Mouse (Mus musculus) frontal cortex, postnatal 25 days (tissue): ENCODE measurements around the gene Gpr107.

ENCODE experiments used
- DNase-seq, 2 experiments: peaks; one replicate each; pipeline ENCODE4 v3.0.0; 2022; ENCODE audit warnings: low spot score in 2 of 2

Gene Gpr107

GRCm38 (mm10) chr2:31246251-31246971, 94.3 kb downstream of the Gpr107 start:
- peak in 1 of 2 experiments; percentile 47 for DNase-seq

DNA sequence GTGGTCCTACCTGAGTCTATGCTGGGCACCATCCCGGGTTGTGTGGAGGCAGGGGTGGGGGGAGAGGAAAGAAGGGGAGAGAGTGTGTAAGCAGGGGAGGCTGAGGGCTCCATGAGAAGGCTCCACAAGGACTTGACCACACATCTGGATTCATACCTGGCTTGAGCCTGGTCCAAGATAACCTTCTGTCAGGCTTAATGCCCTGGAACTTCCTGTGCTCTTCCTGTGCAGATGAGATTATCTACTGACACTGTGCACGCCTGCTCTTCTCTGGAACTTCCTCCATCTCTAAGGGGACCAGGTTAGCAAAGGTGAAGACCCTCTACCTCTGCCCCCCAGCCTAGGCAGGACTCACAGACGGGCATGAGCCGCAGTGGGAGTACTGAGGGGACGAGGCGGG, 96.7 kb downstream of the Gpr107 start:
- DNase-seq, result no peak

- no peak for DNase-seq
Observed at GRCm38 (mm10) chr2:31252167-31252566, 100.1 kb downstream of the Gpr107 start.

GRCm38 (mm10) chr2:31253463-31253862, 101.3 kb downstream of the Gpr107 start:
- no peak for DNase-seq

GRCm38 (mm10) chr2:31254806-31255205, 102.7 kb downstream of the Gpr107 start:
- DNase-seq, result no peak

DNA sequence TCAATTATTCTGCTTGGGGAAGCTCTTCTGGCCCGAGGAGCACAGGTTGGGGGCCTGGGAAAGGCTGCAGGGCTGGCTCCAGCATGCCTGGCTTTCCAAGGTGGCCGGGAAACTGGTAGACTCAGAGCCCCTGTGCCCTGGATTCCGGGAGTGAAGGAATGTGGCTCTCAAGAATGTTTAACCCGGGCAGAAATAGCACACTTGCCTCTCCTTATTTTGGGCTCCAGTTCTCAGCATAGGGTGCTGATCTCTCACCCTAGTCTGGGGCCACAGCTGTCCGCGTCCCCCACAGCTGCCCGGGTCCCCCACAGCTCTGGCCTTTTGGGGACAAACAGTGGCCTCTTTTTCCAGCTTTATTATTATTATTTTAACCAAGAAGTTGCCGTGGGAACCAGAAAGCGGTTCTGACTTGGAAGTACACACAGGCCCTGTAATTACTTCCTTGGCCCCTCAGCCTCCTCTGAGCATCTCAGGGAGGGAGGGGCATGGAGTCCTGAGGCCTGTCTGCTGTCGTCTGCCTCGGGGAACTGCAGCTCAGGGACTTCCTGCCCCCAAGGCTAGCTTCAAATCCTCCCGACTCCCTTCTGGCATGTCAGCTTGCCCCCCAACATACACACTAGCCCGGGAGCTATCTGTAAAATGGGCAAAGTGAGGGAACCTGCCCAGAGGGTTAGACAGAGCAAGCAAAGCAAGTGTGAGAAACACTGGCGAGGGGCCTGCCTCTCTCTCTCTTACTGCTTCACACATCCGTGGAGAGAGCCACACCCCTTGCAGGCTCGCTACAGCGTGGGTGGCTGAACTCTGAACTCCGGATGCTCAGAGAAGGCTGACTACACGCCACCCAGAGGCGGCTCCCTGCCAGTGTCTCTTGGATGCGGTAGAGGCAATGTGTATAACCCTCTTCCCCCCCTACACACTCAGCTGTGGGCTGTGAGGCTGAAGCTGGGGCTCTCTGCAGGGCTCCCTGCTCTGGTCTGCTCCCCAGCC, 104.1 kb downstream of the Gpr107 start:
- peak in 1 of 2 experiments; percentile 60 for DNase-seq

- DNase-seq, result no peak
Observed at GRCm38 (mm10) chr2:31257096-31257495, 105.0 kb downstream of the Gpr107 start.

- DNase-seq, result peak in 1 of 2 experiments; percentile 54
Observed at GRCm38 (mm10) chr2:31258609-31259366, 106.7 kb downstream of the Gpr107 start.

DNA sequence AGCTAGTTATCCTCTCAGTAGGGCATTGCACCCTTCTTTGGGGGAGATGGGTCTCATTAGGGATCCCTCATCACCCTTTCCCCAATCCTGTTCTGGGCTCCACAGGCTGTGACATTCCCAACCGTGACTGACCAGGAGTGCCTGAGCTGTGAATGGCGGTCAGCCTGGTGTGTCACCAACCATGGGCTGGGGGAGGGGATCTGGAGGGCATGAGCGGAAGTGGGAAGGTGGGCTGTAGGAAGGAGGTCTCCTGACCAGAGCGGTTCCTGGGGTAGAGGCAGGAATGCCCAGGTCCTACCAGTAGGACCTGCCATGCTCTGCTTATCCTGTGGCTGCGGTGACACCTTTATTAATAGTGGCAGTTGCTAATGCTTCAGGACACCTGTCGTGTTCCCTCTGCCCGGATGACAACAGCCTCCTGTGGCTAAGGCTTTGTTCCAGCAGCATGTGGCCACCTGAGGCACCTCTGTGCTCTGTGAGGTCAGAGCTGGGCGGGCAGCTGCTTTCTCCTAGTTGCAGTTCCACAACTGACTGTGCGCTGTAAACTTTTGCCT, 107.3 kb downstream of the Gpr107 start:
- no peak for DNase-seq

- DNase-seq, result no peak
Observed at GRCm38 (mm10) chr2:31260549-31260948, 108.4 kb downstream of the Gpr107 start.

DNA sequence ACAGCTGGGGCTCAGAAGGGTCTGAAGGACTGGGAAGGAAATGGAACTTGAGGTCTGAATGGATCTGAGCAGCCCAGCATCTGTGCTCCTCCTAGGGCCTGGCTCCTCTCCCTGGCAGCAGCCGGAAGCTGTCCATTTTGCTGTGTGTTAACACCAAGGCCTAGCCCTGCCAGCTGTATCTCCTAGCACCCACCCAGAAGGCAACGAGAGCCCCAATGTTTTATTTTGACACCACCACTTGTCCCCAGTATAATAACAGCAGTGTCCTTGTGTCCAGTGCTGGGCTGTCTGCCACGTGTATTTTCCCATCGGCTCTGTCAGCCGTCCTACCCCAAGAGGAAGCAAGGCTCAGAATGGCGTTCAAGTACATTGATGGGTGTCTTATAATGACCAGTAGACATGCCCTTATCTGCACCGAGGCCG, 110.9 kb downstream of the Gpr107 start:
- DNase-seq, result no peak

DNA sequence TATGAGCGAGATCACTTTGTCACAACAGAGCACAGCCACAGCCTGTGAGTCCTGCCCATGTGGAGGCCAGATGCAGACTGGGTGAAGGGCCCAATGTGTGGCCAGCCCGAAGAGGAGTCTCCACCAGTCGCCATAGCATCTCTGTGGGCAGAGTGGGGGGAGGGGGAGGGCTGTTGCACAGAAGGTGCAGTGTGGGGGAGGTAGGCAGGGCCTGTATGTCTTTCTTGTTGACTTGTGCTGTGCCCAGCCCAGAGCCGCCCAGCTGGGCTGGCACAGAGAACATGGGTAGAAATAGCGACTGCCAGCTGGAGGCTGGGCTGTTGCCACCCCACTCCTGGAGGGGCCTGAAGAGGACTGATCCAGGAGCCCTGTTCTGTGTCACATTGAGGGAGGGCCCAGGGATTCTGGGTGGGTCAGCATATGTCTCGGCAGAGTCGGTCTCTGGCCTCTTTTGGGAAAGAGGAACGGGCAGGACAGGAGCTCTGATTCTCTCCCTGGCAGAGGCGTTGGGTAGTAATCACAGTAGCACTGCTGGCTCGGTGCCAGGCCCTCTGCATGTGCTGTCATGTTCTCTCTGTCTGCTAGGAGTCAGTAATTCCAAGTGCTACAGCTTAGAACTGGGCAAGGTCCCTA, 111.7 kb downstream of the Gpr107 start:
- DNase-seq, result peak; percentile 64 to 65

GRCm38 (mm10) chr2:31267447-31267846, 115.3 kb downstream of the Gpr107 start:
- DNase-seq, result no peak
